ENCODE assay signal across 21 mouse cellular contexts in genomic region chr6:145091998-145092397, GRCm38 (mm10). TPM values are rescaled to one million over a fixed set of nuclear protein-coding genes. Genes with fewer than 3 reads are reported as not detected.
"Had no signal": no experiment of that assay in that cellular context is flagged by ENCODE, and none has a peak within 500 bp of the region (broad histone marks: within the 10 kb centered on the region; RNA-seq: fewer than 3 reads in every experiment).

No protein-coding gene starts in this region.

- DNase-seq: kidney, adult 8-10 months; kidney, postnatal 10 days; kidney, postnatal 36 days; layer of hippocampus, postnatal 36 days; liver, embryonic 13.5 days; lung, adult 2 months; lung, postnatal 14 days; lung, postnatal 4 days; retina, postnatal 1 day; thymus, adult 2 months; thymus, postnatal 14 days had no signal

- H3K36me3 ChIP-seq: kidney, embryonic 15.5 days; liver, embryonic 13.5 days; midbrain, embryonic 12.5 days; midbrain, embryonic 15.5 days; neural tube, embryonic 13.5 days had no signal

- H3K27me3 ChIP-seq: kidney, embryonic 15.5 days; liver, embryonic 13.5 days; midbrain, embryonic 12.5 days; midbrain, embryonic 15.5 days; neural tube, embryonic 13.5 days had no signal

- H3K4me3 ChIP-seq: kidney, embryonic 15.5 days; left cerebral cortex, adult 2 months; liver, embryonic 13.5 days; midbrain, embryonic 12.5 days; midbrain, embryonic 15.5 days; myocyte; neural tube, embryonic 13.5 days had no signal

- H3K4me1 ChIP-seq: midbrain, embryonic 12.5 days; midbrain, embryonic 15.5 days; neural tube, embryonic 13.5 days had no signal

- H3K9ac ChIP-seq: kidney, embryonic 15.5 days; liver, embryonic 13.5 days; midbrain, embryonic 12.5 days; midbrain, embryonic 15.5 days; neural tube, embryonic 13.5 days had no signal

- H3K27ac ChIP-seq: kidney, embryonic 15.5 days; left cerebral cortex, adult 2 months; liver, embryonic 13.5 days; midbrain, embryonic 12.5 days; midbrain, embryonic 15.5 days; neural tube, embryonic 13.5 days; stomach, postnatal 0 days had no signal

- H3K9me3 ChIP-seq: kidney, embryonic 15.5 days; midbrain, embryonic 12.5 days; midbrain, embryonic 15.5 days; neural tube, embryonic 13.5 days had no signal

- ATAC-seq: midbrain, embryonic 15.5 days had no signal

- H3K4me2 ChIP-seq: kidney, embryonic 15.5 days; liver, embryonic 13.5 days; midbrain, embryonic 12.5 days; midbrain, embryonic 15.5 days; neural tube, embryonic 13.5 days had no signal

RNA-seq across cellular contexts. Expression of gene Bcat1, which starts 16.0 kb away (rescaled TPM):
- total RNA-seq: monocyte, adult 5-6 weeks; neutrophil, adult 5-6 weeks had no signal
- polyA plus RNA-seq: liver, adult 2 months had no signal
